Mouse (Mus musculus) intestine, embryonic 16.5 days (tissue): Measurements from ENCODE around the gene Gramd4. TPM values are rescaled to one million over a fixed set of nuclear protein-coding genes. Genes with fewer than 3 reads are reported as not detected.
"Not testable (repeated sequence)": the region's sequence is repeated elsewhere in the genome, so short reads cannot be mapped to it uniquely, and the experiment has no call there.

Experiments used
- ATAC-seq: fragments of 200-750 bp; cut with Nextera tagmentation; 2 replicates; pipeline ENCODE4 v1.8.0; 2017; ENCODE audit warnings: moderate TSS enrichment, moderate library complexity
- H3K27ac ChIP-seq: fragments of 300-500 bp; sonication (generic); 2 replicates; pipeline ENCODE4 v1.5.1; 2014; ENCODE audit warnings: mild to moderate bottlenecking, low read length
- H3K27me3 ChIP-seq: fragments of 300-500 bp; sonication (generic); replicated peaks from 2 replicates; pipeline ENCODE4 v1.6.1; 2014; ENCODE audit warnings: low read length, control low read depth, mixed read lengths; ENCODE audit not compliant: control insufficient read depth, insufficient read depth
- H3K36me3 ChIP-seq: fragments of 300-500 bp; sonication (generic); 2 replicates; pipeline ENCODE4 v1.6.1; 2014; ENCODE audit warnings: low read length, control low read depth; ENCODE audit not compliant: control insufficient read depth, insufficient read depth
- H3K4me1 ChIP-seq: fragments of 300-500 bp; sonication (generic); 2 replicates; pipeline ENCODE4 v1.6.1; 2014; ENCODE audit warnings: low read length, control low read depth, mixed read lengths; ENCODE audit not compliant: control insufficient read depth, insufficient read depth
- H3K4me2 ChIP-seq: fragments of 300-500 bp; sonication (generic); 2 replicates; pipeline ENCODE4 v1.6.1; 2014; ENCODE audit warnings: low read depth, low read length, control low read depth
- H3K4me3 ChIP-seq: fragments of 300-500 bp; sonication (generic); 2 replicates; pipeline ENCODE4 v1.5.1; 2014; ENCODE audit warnings: mild to moderate bottlenecking, low read length
- H3K9ac ChIP-seq: fragments of 300-500 bp; sonication (generic); 2 replicates; pipeline ENCODE4 v1.6.1; 2014; ENCODE audit warnings: low read depth, low read length
- H3K9me3 ChIP-seq: fragments of 300-500 bp; sonication (generic); 2 replicates; pipeline ENCODE4 v1.6.1; 2016; ENCODE audit warnings: low read length, control low read depth; ENCODE audit not compliant: control insufficient read depth
- WGBS: fragments of 180-500 bp; shearing (Covaris S2); extraction: QIAGEN DNeasy Blood & Tissue Kit; methylation state at CpG from one replicate; pipeline ENCODE4 v1.1.7; 2014; 5-methylcytosine and 5-hydroxymethylcytosine counted together
- polyA plus RNA-seq: library from polyadenylated mRNA; unstranded; fragments of >200 nt; fragmentation: Nextera tagmentation; extraction: Ambion mirVana; gene quantifications from 2 replicates; pipeline ENCODE4 v1.2.1, GENCODE M21; 2015

The Gramd4 gene
- polyA plus RNA-seq, 1 experiment from 2014 or later = 9.1 TPM

DNA sequence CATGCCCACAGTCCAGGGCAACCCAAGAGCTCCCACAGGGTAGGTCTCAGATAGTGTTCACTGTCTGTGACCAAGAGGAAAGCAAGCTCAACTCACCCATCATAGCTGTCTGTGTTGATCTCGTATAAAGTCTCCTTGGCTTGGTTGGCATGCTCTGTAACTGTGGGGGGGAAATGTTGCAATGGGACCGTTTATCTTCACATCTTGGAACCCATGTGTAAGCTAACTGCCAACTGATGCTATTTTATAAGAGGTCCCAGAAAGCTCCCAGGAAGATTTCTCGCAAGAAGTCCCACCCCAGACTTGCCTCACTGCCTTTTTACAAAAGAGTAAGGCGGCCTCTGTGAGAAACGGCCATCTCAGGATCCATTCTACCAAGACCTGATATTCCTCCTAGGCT, 99.0 kb downstream of the Gramd4 start:
- H3K4me1 ChIP-seq = no peaks in the 10 kb centered on the region
- no peak overlapping the region for H3K9ac ChIP-seq
- H3K4me3 ChIP-seq = no peak overlapping the region
- H3K4me2 ChIP-seq = no peak overlapping the region
- H3K27ac ChIP-seq = no peak overlapping the region
- H3K9me3 ChIP-seq = no peaks in the 10 kb centered on the region
- WGBS = 73% methylated on average over 5 of the region's 5 CpGs
- no peaks in the 10 kb centered on the region for H3K27me3 ChIP-seq
- ATAC-seq = no peak
- no peaks in the 10 kb centered on the region for H3K36me3 ChIP-seq

DNA sequence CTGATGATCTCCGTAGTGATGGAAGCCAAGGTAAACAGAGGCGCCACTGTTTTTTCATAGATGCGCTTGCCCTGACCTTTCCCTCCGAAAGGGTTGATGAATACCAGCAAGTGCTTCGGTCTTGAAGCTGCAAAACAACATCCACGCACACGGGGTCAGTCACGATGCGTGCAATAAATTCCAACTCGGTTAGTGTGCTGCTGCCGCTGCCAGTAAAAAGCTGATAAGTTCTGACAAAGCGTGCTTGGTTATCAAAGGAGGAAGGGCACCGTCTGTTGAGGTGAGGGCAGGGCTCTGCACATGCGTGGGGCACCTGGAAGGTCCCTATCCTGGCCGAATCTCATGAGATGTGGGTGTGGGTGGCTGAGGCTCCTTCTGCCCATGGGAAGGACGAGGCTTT, 101.6 kb downstream of the Gramd4 start:
- Histone ChIP-seq H3K27ac (no peak overlapping the region), H3K9ac (no peak overlapping the region), H3K27me3 (no peaks in the 10 kb centered on the region), H3K4me2 (no peak overlapping the region), H3K36me3 (no peaks in the 10 kb centered on the region), H3K9me3 (no peaks in the 10 kb centered on the region), H3K4me3 (no peak overlapping the region), H3K4me1 (no peaks in the 10 kb centered on the region)
- WGBS = 37% methylated on average over 16 of the region's 16 CpGs
- ATAC-seq = peak; percentile 77

DNA sequence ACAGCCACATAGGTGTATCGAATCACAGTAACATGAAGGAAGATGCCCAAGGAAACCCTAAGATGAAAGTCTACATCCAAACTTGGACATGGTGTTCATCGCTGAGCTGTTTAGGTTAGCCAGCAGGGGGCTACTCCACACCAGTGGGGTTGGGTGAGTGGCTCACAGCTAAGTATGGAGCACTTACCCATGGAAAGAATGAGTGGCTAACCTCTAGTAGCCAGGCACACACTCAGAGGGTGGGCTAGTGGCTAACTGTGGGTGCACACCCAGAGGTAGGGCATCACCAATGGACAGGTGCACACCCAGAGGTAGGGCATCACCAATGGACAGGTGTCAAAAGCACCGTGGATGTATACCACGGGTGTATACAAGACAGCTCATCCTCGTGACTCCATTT, 102.2 kb downstream of the Gramd4 start:
- 91% methylated on average over 5 of the region's 5 CpGs for WGBS
- no peak for ATAC-seq
- no peak overlapping the region for H3K9ac ChIP-seq

DNA sequence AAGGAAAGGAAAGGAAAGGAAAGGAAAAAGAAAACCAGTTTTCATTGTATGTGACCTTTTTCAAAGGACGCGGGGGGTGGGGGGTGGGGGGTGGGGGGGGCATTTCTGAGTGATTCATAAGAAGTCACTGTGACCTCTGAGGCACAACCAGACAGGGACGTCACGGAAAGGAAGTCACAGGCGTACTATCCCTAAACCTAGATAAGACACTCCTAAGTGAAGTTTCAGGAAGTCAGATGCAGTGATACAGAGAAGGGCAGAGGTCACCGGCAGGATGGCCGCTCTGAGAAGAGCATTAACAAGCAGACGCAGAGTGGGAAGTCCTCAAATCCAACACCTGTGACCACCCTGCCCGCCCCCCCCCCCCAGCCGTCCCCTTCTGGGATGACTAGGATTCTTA, 103.4 kb downstream of the Gramd4 start:
- 69% methylated on average over 10 of the region's 10 CpGs for WGBS
- Histone ChIP-seq H3K4me3 (no peak overlapping the region), H3K27me3 (no peaks in the 10 kb centered on the region), H3K4me1 (no peaks in the 10 kb centered on the region), H3K9me3 (no peaks in the 10 kb centered on the region), H3K9ac (no peak overlapping the region), H3K4me2 (no peak overlapping the region), H3K36me3 (no peaks in the 10 kb centered on the region), H3K27ac (no peak overlapping the region)
- ATAC-seq = no peak

More for the DNA sequence above, 102.2 kb downstream of the Gramd4 start:
- Histone ChIP-seq H3K4me2 (no peak overlapping the region), H3K4me3 (no peak overlapping the region), H3K27ac (no peak overlapping the region), H3K27me3 (no peaks in the 10 kb centered on the region), H3K4me1 (no peaks in the 10 kb centered on the region), H3K9me3 (no peaks in the 10 kb centered on the region), H3K36me3 (no peaks in the 10 kb centered on the region)

DNA sequence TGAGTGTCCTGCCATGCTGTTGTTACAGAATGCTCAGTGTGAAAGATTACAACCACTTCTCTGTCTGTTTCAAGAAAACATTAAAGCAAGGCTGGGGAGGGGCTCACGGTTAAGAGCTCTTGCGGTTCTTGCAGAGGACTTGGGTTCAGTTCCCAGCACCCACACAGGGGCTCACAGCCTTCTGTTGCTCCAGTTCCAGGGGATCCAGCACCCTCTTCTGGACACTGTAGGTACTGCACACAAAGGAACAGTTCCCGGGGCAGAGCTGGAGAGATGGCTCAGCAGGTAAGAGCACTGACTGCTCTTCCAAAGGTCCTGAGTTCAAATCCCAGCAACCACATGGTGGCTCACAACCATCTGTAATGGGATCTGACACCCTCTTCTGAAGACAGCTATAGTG, 104.3 kb downstream of the Gramd4 start:
- not testable (repeated sequence) for H3K4me3 ChIP-seq, H3K9me3 ChIP-seq, H3K27ac ChIP-seq, H3K4me2 ChIP-seq, ATAC-seq, H3K27me3 ChIP-seq, H3K4me1 ChIP-seq, H3K9ac ChIP-seq, H3K36me3 ChIP-seq
- 93% methylated on average over 3 of the region's 3 CpGs for WGBS

- H3K4me3 ChIP-seq = no peak overlapping the region
- no peaks in the 10 kb centered on the region for H3K27me3 ChIP-seq
- no peak overlapping the region for H3K27ac ChIP-seq
- H3K36me3 ChIP-seq = no peaks in the 10 kb centered on the region
- WGBS = 80% methylated on average over 21 of the region's 21 CpGs
- H3K4me2 ChIP-seq = no peak overlapping the region
- no peaks in the 10 kb centered on the region for H3K4me1 ChIP-seq
- H3K9me3 ChIP-seq = no peaks in the 10 kb centered on the region
- no peak for ATAC-seq
- no peak overlapping the region for H3K9ac ChIP-seq
These were observed 107.3 kb downstream of the Gramd4 start for GRCm38 (mm10) chr15:86164718-86165345.

DNA sequence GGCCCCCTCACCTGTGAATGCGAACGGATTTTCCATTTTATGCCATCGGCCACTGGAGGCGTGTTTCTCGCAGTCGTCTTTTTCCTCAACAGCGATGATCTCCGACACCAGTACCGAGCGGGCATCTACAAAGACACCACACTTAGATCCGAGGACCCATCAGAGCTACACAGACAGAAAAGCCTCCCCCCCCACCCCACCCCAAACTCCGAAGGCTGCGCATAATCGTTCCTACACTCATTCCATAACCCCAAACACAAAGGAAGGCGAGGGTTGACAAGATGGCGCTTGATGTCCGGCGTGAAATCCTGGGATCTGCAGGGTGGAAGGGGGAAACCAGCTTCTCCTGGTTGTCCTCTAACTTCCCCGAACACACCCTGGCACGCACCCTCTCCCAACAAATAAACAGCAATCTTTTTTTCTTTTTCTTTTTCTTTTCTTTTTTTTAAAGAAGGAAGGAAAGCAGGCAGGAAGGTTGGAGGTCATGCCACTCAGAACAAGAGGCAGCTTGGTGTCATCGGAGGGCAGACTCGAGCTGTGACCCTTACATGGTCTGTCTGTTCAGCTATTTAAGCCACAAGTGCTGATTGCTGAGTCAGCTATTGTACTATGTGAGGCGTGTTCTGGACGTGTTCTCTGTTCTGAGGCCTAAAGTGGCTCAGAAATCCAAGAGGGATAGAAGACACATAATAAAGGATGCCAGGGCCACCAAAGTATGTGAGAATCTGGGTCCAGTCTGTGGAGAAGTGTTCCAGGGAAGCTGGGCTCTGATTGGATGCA, 108.5 kb downstream of the Gramd4 start:
- no peak overlapping the region for H3K27ac ChIP-seq
- H3K4me2 ChIP-seq = no peak overlapping the region
- no peak overlapping the region for H3K9ac ChIP-seq
- no peaks in the 10 kb centered on the region for H3K9me3 ChIP-seq
- no peaks in the 10 kb centered on the region for H3K4me1 ChIP-seq
- H3K27me3 ChIP-seq = no peaks in the 10 kb centered on the region
- H3K4me3 ChIP-seq = no peak overlapping the region
- no peak for ATAC-seq
- no peaks in the 10 kb centered on the region for H3K36me3 ChIP-seq
- 86% methylated on average over 24 of the region's 24 CpGs for WGBS

DNA sequence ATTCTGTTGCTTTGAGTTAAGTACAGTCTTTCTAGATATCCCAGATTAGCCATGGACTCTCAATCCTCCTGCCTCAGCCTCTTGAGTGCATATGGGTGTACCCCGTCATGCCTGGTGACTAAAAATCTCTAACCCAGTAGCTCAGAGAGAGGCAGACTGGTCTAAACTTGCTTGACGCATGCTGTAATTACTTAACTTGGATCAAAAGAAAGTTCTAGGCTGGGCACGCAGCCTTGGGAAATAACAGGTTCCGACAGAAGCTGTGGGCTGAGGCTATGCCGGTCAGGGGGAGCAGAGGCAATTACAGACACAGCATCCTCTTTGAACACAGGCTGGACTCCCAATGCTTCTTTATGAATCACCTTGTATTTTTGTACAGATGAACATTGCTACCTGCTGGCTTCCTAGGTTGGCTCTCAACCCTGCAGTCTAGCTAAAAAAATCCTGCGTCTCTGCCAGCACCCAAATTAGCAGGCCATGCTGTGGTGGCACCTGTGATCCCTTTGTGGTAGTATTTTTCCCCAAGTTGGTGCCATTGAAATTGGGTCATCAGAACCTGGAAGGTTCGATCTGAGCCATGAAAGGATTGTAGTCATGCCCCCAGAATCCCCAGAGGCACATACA, 109.6 kb downstream of the Gramd4 start:
- 90% methylated on average over 7 of the region's 7 CpGs for WGBS
- H3K4me3 ChIP-seq = no peak overlapping the region
- no peak overlapping the region for H3K4me2 ChIP-seq
- no peaks in the 10 kb centered on the region for H3K4me1 ChIP-seq
- no peaks in the 10 kb centered on the region for H3K27me3 ChIP-seq
- H3K9ac ChIP-seq = no peak overlapping the region
- no peaks in the 10 kb centered on the region for H3K36me3 ChIP-seq
- H3K27ac ChIP-seq = no peak overlapping the region
- no peaks in the 10 kb centered on the region for H3K9me3 ChIP-seq
- ATAC-seq = no peak

DNA sequence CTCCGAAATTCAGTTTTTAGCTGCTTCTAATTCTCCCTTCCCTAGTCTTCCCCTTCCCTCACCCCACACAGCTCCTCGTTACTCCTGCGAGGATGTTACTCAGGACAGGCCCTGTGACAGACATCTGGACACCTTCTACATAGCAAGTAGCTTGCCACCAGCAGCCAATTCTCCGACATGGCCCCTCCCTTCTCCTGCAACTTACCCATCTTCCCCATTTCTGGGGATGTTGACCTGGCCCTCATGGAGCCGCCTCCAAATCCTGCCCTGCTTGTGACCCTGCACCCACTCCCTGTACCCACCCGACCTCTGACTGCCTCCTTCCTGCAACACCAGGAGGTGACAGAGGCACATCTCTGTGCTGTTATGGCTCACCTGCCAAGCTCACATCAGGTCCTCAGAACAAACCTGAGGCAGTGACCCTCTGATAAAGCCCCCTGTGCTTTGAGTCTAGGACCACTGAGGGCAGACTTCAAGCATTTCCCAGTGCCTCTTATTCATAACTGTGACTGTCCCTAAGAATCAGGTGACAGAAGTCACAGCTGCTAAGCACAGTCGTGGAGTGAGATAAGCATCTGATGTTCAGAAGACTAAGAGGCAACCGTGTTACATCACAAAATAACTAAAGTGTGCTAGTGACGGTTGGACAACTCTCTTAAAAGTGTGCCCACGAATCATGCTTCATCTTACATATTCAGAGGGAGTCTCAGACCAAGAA, 110.5 kb downstream of the Gramd4 start:
- 79% methylated on average over 10 of the region's 10 CpGs for WGBS
- Histone ChIP-seq H3K4me1 (no peaks in the 10 kb centered on the region), H3K27me3 (no peaks in the 10 kb centered on the region), H3K27ac (no peak overlapping the region), H3K9me3 (no peaks in the 10 kb centered on the region), H3K4me2 (no peak overlapping the region), H3K36me3 (no peaks in the 10 kb centered on the region), H3K4me3 (no peak overlapping the region), H3K9ac (no peak overlapping the region)
- no peak for ATAC-seq
